Mouse (Mus musculus): ENCODE results near the gene Cox6a2. TPM values are rescaled to one million over a fixed set of nuclear protein-coding genes. Genes with fewer than 3 reads are reported as not detected.
A peak's percentile ranks its signal among the peaks of the same experiment; 100 is the strongest.

Cox6a2 gene
- polyA plus RNA-seq, 1 experiment from 2014 or later, result 1.1 TPM

DNA sequence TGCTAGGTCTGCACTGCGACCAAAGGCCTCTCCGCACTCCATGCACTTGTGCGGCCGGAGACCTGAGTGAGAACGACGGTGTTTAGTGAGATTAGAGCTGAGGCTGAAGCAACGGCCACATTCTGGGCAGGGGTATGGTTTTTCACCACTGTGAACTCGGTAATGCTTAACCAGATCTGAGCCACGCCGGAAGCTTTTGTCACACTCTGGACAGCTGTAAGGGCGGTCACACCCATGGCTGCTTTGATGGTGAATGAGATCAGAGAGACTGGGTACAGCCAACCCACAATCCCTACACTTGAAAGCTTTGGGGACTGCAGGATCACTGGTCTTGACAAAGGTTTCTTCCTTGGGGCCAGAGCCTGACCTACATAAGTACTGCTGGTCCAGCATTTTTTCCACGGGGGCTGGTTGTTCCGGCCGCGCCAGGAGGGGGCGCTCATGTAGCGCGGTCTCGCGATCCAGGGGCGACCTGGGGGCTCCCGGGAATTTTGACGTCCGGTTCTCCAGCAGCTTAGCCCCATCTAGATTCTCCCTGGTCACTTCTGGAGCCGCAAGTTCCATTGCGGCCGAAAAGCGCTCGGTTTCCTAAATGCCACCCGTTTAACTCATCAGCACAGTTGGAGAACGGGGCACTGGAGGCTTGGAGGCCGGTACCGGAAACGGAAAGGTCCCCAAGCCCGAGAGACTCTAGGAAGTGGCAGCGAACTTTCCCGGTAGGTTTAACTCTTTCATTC, 30.8 kb upstream of the Cox6a2 start, which contains the start of gene Armc5:
Gene Armc5 (plus strand): TSS at position 487 of the 737 bp plus-strand sequence.
- Histone ChIP-seq H3K4me3 (ENCODE audit: low read depth, low read length) (peak within 1 kb of the TSS; percentile 81), H3K4me1 (ENCODE audit: insufficient read depth) (peaks cover 15% of the 10 kb centered on the region), H3K9me3 (ENCODE audit: low read length) (no peaks in the 10 kb centered on the region), H3K9ac (replicated peaks) (peak within 1 kb of the TSS; percentile 88), H3K4me2 (ENCODE audit: low read depth, low read length) (peak within 1 kb of the TSS; percentile 77), H3K27ac (ENCODE audit: low read depth) (peak within 1 kb of the TSS; percentile 95), H3K36me3 (replicated peaks; ENCODE audit: insufficient read depth, low read length) (peaks cover 20% of the 10 kb centered on the region), H3K27me3 (ENCODE audit: insufficient read depth, low read length) (no peaks in the 10 kb centered on the region)
- peak; percentile 45 for ATAC-seq
- WGBS (ENCODE audit: insufficient replicate concordance), result 24% methylated on average over 37 of the region's 37 CpGs
- TF ChIP-seq CTCF (IDR thresholded peaks at IDR 0.05; ENCODE audit: low read depth) (peak; percentile 88), EP300 (IDR thresholded peaks at IDR 0.05; ENCODE audit: low read depth) (no peak)
- peak; percentile 87 for DNase-seq

DNA sequence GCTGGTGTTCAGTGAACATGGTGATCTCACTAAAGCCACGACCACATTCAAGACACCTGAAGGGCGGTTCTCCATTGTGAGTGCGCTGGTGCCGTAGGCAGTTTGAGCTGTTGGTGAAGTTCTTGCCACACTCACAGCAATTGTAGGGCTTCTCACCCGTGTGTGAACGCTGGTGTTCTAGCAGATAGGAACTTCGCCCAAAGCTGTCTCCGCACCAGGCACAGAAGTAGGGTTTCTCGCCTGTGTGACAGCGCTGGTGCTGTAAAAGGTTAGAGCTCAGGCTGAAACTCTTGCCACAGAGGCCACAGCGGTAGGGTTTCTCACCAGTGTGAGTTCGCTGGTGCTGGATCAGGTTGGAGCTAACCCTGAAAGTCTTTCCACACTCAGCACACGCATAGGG, 30.2 kb upstream of the Cox6a2 start:
- no peak for ATAC-seq
- Histone ChIP-seq H3K4me1 (ENCODE audit: insufficient read depth) (peaks cover 15% of the 10 kb centered on the region), H3K36me3 (replicated peaks; ENCODE audit: insufficient read depth, low read length) (peaks cover 19% of the 10 kb centered on the region), H3K9me3 (ENCODE audit: low read length) (no peaks in the 10 kb centered on the region), H3K9ac (replicated peaks) (no peak overlapping the region), H3K4me3 (ENCODE audit: low read depth, low read length) (no peak overlapping the region), H3K4me2 (ENCODE audit: low read depth, low read length) (peak overlapping the region; percentile 77), H3K27me3 (ENCODE audit: insufficient read depth, low read length) (no peaks in the 10 kb centered on the region), H3K27ac (ENCODE audit: low read depth) (no peak overlapping the region)
- TF ChIP-seq CTCF (IDR thresholded peaks at IDR 0.05; ENCODE audit: low read depth) (no peak), EP300 (IDR thresholded peaks at IDR 0.05; ENCODE audit: low read depth) (no peak)
- WGBS (ENCODE audit: insufficient replicate concordance), result 90% methylated on average over 13 of the region's 13 CpGs
- DNase-seq, result no peak

DNA sequence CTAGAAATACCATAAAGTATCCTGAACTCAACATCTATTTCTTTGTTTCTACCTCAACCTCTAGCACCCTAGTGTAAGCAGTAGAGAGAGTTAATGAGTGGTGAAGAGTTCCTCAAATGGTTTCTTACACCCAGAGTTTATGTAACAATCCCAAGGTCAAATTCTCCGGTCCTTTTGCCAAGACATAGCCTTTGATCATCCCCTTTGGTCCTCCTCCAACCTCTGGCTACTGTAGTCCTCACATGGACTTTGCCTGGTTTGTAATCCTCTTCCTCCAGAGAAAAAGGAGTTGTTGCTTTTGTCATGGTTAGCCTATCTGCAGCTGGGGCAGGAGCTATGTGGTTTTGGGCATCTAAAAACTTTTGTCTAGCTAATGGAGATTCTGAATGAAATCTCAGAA, 29.3 kb upstream of the Cox6a2 start:
- Histone ChIP-seq H3K27ac (ENCODE audit: low read depth) (no peak overlapping the region), H3K4me1 (ENCODE audit: insufficient read depth) (peaks cover 15% of the 10 kb centered on the region), H3K4me2 (ENCODE audit: low read depth, low read length) (no peak overlapping the region), H3K9me3 (ENCODE audit: low read length) (no peaks in the 10 kb centered on the region), H3K36me3 (replicated peaks; ENCODE audit: insufficient read depth, low read length) (peaks cover 10% of the 10 kb centered on the region), H3K9ac (replicated peaks) (no peak overlapping the region), H3K4me3 (ENCODE audit: low read depth, low read length) (no peak overlapping the region), H3K27me3 (ENCODE audit: insufficient read depth, low read length) (no peaks in the 10 kb centered on the region)
- no peak for DNase-seq
- ATAC-seq, result no peak
- WGBS (ENCODE audit: insufficient replicate concordance), result 65% methylated on average over 1 of the region's 1 CpGs
- TF ChIP-seq EP300 (IDR thresholded peaks at IDR 0.05; ENCODE audit: low read depth), result no peak
- no peak for TF ChIP-seq CTCF (IDR thresholded peaks at IDR 0.05; ENCODE audit: low read depth)

DNA sequence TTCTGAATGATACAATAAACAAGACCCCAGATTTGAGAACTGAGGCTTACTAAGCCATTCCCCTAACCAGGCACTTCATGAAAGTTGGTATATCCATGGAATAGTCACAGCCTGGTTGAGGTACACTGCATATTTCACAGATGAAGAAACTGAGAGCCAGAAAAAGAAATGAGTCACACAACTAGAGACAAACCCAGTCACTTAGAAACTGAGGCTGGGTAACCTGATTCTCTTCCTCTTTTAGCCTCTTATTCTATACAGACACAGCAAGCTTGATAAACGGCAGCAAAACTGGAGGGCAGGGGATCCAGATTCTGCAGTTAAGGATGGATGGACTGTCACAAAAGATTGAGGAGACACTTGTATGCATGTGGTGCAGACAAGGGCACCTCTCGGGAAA, 28.6 kb upstream of the Cox6a2 start:
- H3K27ac ChIP-seq (ENCODE audit: low read depth), result no peak overlapping the region
- peaks cover 4% of the 10 kb centered on the region; the same call in 1 of the 2 replicates for H3K36me3 ChIP-seq (replicated peaks; ENCODE audit: insufficient read depth, low read length)
- no peak overlapping the region for H3K9ac ChIP-seq (replicated peaks)
- peaks cover 15% of the 10 kb centered on the region for H3K4me1 ChIP-seq (ENCODE audit: insufficient read depth)
- DNase-seq, result no peak
- H3K27me3 ChIP-seq (ENCODE audit: insufficient read depth, low read length), result no peaks in the 10 kb centered on the region
- H3K4me3 ChIP-seq (ENCODE audit: low read depth, low read length), result no peak overlapping the region
- no peak for ATAC-seq
- H3K4me2 ChIP-seq (ENCODE audit: low read depth, low read length), result no peak overlapping the region
- TF ChIP-seq CTCF (IDR thresholded peaks at IDR 0.05; ENCODE audit: low read depth) (no peak), EP300 (IDR thresholded peaks at IDR 0.05; ENCODE audit: low read depth) (no peak)
- no peaks in the 10 kb centered on the region for H3K9me3 ChIP-seq (ENCODE audit: low read length)
- WGBS (ENCODE audit: insufficient replicate concordance), result 73% methylated on average over 2 of the region's 2 CpGs

DNA sequence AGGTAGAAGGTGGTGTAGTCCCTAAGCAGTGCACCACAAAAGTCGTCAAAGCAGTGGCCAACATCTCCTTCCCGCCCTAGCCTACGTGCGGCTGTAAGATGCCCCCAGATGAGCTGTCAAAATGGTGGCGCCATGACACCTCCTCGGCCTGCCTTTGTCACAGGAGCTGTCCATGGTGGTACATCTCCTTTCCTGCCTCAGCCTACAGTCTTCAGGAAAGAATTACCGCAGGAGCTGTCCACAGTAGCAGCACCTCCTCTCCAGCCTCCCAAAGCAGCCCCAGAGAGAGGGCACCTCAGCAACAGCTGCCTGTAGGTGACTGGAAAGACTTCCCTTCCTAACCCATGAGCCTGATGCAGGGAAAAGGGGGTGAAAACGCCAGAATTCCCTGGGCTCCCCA, 25.6 kb upstream of the Cox6a2 start:
- 32% methylated on average over 8 of the region's 8 CpGs for WGBS (ENCODE audit: insufficient replicate concordance)
- DNase-seq, result no peak
- no peaks in the 10 kb centered on the region; the same call in 1 of the 2 replicates for H3K36me3 ChIP-seq (replicated peaks; ENCODE audit: insufficient read depth, low read length)
- H3K27ac ChIP-seq (ENCODE audit: low read depth), result no peak overlapping the region
- TF ChIP-seq EP300 (IDR thresholded peaks at IDR 0.05; ENCODE audit: low read depth) (no peak), CTCF (IDR thresholded peaks at IDR 0.05; ENCODE audit: low read depth) (no peak)
- H3K27me3 ChIP-seq (ENCODE audit: insufficient read depth, low read length), result no peaks in the 10 kb centered on the region
- no peak overlapping the region for H3K4me3 ChIP-seq (ENCODE audit: low read depth, low read length)
- ATAC-seq, result no peak
- no peak overlapping the region for H3K9ac ChIP-seq (replicated peaks)
- no peaks in the 10 kb centered on the region for H3K9me3 ChIP-seq (ENCODE audit: low read length)
- no peak overlapping the region for H3K4me2 ChIP-seq (ENCODE audit: low read depth, low read length)
- H3K4me1 ChIP-seq (ENCODE audit: insufficient read depth), result peaks cover 3% of the 10 kb centered on the region; the same call in 1 of the 2 replicates

DNA sequence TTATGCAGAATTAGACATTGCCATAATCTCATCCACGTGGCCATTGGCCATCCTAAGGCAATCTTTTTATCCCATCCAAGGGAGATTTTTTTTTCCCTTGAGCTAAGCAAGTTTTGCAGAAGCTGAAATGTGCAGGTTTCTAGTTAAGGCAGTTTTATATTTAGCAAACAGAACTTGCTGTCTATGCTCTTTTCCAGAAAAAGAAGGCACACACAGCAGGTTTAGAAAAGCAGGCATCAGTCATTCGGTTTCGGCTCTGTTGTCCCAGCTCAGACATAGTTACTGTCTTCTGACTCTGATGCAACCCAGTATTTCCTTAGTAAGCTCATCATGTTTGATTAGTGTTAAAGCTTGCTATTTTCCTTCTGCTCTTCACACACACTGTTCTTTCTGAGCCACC, 14.7 kb upstream of the Cox6a2 start:
- no peak for DNase-seq
- no peak overlapping the region for H3K9ac ChIP-seq (replicated peaks)
- no peak for ATAC-seq
- WGBS (ENCODE audit: insufficient replicate concordance), result 70% methylated on average over 3 of the region's 3 CpGs
- no peaks in the 10 kb centered on the region for H3K4me1 ChIP-seq (ENCODE audit: insufficient read depth)
- no peak for TF ChIP-seq EP300 (IDR thresholded peaks at IDR 0.05; ENCODE audit: low read depth)
- TF ChIP-seq CTCF (IDR thresholded peaks at IDR 0.05; ENCODE audit: low read depth), result no peak
- no peak overlapping the region for H3K27ac ChIP-seq (ENCODE audit: low read depth)
- no peaks in the 10 kb centered on the region for H3K36me3 ChIP-seq (replicated peaks; ENCODE audit: insufficient read depth, low read length)
- H3K9me3 ChIP-seq (ENCODE audit: low read length), result no peaks in the 10 kb centered on the region
- no peak overlapping the region for H3K4me2 ChIP-seq (ENCODE audit: low read depth, low read length)
- no peaks in the 10 kb centered on the region for H3K27me3 ChIP-seq (ENCODE audit: insufficient read depth, low read length)
- no peak overlapping the region for H3K4me3 ChIP-seq (ENCODE audit: low read depth, low read length)
